Mouse (Mus musculus) NIH3T3 (cell line): ENCODE measurements around the gene Gm20517.

Source experiments
- DNase-seq: peaks from one replicate; pipeline ENCODE4 v3.0.0-alpha.2; 2012; ENCODE audit warnings: low read depth

The Gm20517 gene

GRCm38 (mm10) chr17:47678238-47678637 is 66.8 kb downstream of the Gm20517 start:
- DNase-seq: no peak

- no peak for DNase-seq
These were observed 67.3 kb downstream of the Gm20517 start for GRCm38 (mm10) chr17:47678702-47679101.

- DNase-seq: no peak
These were observed 71.4 kb downstream of the Gm20517 start for GRCm38 (mm10) chr17:47682836-47683235.

GRCm38 (mm10) chr17:47687409-47688343 is 76.3 kb downstream of the Gm20517 start:
- DNase-seq: peak; percentile 99

- no peak for DNase-seq
These were observed 76.9 kb downstream of the Gm20517 start, which contains the start of gene Tomm6 for GRCm38 (mm10) chr17:47688344-47688607. TSS of gene Tomm6 (minus strand) at chr17:47688386.

GRCm38 (mm10) chr17:47688608-47689575 is 77.5 kb downstream of the Gm20517 start, which contains the start of gene Frs3:
TSS of gene Frs3 (plus strand) at chr17:47689030.
- peak; percentile 84 for DNase-seq

- DNase-seq: no peak
These were observed 78.5 kb downstream of the Gm20517 start for GRCm38 (mm10) chr17:47689894-47690293.

GRCm38 (mm10) chr17:47691650-47692049 is 80.3 kb downstream of the Gm20517 start:
- no peak for DNase-seq

- no peak for DNase-seq
These were observed 82.5 kb downstream of the Gm20517 start for GRCm38 (mm10) chr17:47693671-47694441.

- DNase-seq: no peak
These were observed 82.9 kb downstream of the Gm20517 start, which contains the start of gene Gm21981 for GRCm38 (mm10) chr17:47694442-47694502. TSS of gene Gm21981 (minus strand) at chr17:47694455.

GRCm38 (mm10) chr17:47694503-47695336 is 83.3 kb downstream of the Gm20517 start, which contains the start of gene Prickle4:
TSS of gene Prickle4 (minus strand) at chr17:47694736.
- DNase-seq: peak; percentile 98

- peak; percentile 32 for DNase-seq
These were observed 83.9 kb downstream of the Gm20517 start for GRCm38 (mm10) chr17:47695337-47695710.

- no peak for DNase-seq
These were observed 86.8 kb downstream of the Gm20517 start for GRCm38 (mm10) chr17:47698156-47698555.

GRCm38 (mm10) chr17:47699055-47699454 is 87.7 kb downstream of the Gm20517 start:
- DNase-seq: no peak

- no peak for DNase-seq
These were observed 90.4 kb downstream of the Gm20517 start for GRCm38 (mm10) chr17:47701793-47702192.

GRCm38 (mm10) chr17:47702548-47703345 is 91.4 kb downstream of the Gm20517 start:
- no peak for DNase-seq

- DNase-seq: no peak
These were observed 92.2 kb downstream of the Gm20517 start for GRCm38 (mm10) chr17:47703556-47703955.

GRCm38 (mm10) chr17:47704692-47705091 is 93.3 kb downstream of the Gm20517 start:
- no peak for DNase-seq

- no peak for DNase-seq
These were observed 94.8 kb downstream of the Gm20517 start for GRCm38 (mm10) chr17:47706196-47706595.

GRCm38 (mm10) chr17:47707961-47708360 is 96.6 kb downstream of the Gm20517 start:
- no peak for DNase-seq

- no peak for DNase-seq
These were observed 97.6 kb downstream of the Gm20517 start for GRCm38 (mm10) chr17:47708972-47709371.
